Comparison of ENCODE assay signal across 9 mouse cellular contexts in the genomic region with DNA sequence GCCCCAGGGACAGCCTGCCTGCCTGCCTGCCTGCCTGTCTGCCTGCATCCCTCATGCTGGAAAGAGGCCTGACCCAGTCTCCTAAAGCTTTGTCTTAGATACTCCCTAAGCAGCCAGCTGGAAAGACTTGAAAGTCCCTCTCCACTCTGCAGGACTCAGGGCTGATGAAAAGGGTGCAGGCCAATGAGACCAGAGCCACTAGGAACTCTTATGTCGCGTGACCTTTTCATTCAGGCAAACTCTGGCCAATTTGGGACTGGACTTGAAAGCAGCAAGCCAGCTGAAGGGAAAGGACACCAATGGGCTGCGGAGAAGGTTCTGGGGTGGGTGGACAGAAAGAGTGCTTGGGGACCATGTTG. TPM values are rescaled to one million over a fixed set of nuclear protein-coding genes. Genes with fewer than 3 reads are reported as not detected.
A peak's percentile ranks its signal among the peaks of the same experiment; 100 is the strongest.
DNase-seq lines count a peak whose midpoint lies in the region; ATAC-seq and TF ChIP-seq lines count a peak whose summit lies in the region.
"Had no signal": no experiment of that assay in that cellular context is flagged by ENCODE, and none has a peak within 500 bp of the region (broad histone marks: within the 10 kb centered on the region; RNA-seq: fewer than 3 reads in every experiment).

No protein-coding gene starts in this region.

- WGBS in heart, embryonic 16.5 days = 68% methylated on average over 3 of the region's 3 CpGs
- 67% methylated on average over 3 of the region's 3 CpGs for WGBS in heart, adult 2 months
- WGBS in embryonic facial prominence, embryonic 14.5 days = 80% methylated on average over 3 of the region's 3 CpGs
- WGBS in limb, embryonic 14.5 days = 88% methylated on average over 3 of the region's 3 CpGs

- H3K4me3 ChIP-seq in heart, embryonic 16.5 days (ENCODE audit: low read length) = no peak overlapping the region
- H3K4me3 ChIP-seq in heart, adult 2 months = no peak overlapping the region
- H3K4me3 ChIP-seq in embryonic facial prominence, embryonic 14.5 days (ENCODE audit: low read depth, low read length) = no peak overlapping the region
- no peak overlapping the region for H3K4me3 ChIP-seq in limb, embryonic 14.5 days (replicated peaks; ENCODE audit: low read length)

- no peak for DNase-seq in heart, adult 2 months
- DNase-seq in Muller cell, postnatal 12 days (ENCODE audit: inconsistent ontology term) = peak; percentile 97
- no peak for DNase-seq in embryonic facial prominence, embryonic 14.5 days (ENCODE audit: low spot score)
- no peak for DNase-seq in limb, embryonic 14.5 days (ENCODE audit: low spot score)
- DNase-seq in thymus, postnatal 36 days = no peak
- DNase-seq in urinary bladder, postnatal 4 days (ENCODE audit: low spot score in 2 of 2) = no peak
- DNase-seq: cerebellum, adult 11 months had no signal

- peak overlapping the region; percentile 8; the same call in 1 of the 2 replicates for H3K9ac ChIP-seq in heart, embryonic 16.5 days (ENCODE audit: low read length)
- no peak overlapping the region for H3K9ac ChIP-seq in heart, adult 2 months (ENCODE audit: low read depth, low read length)
- no peak overlapping the region for H3K9ac ChIP-seq in embryonic facial prominence, embryonic 14.5 days (ENCODE audit: low read depth, low read length)
- H3K9ac ChIP-seq in limb, embryonic 14.5 days (ENCODE audit: low read depth, low read length, severe bottlenecking) = no peak overlapping the region

- TF ChIP-seq EP300 in heart, adult 2 months (IDR thresholded peaks at IDR 0.05; ENCODE audit: insufficient read depth, low read depth, low read length) = no peak

- intact Hi-C loops in heart, adult 2 months (cut with DNase I) = no loop called here

- H3K4me1 ChIP-seq in heart, embryonic 16.5 days (ENCODE audit: control insufficient read depth, insufficient read depth, low read length) = peaks cover 70% of the 10 kb centered on the region
- H3K4me1 ChIP-seq in heart, adult 2 months (ENCODE audit: control insufficient read depth, insufficient read depth, low read length) = peaks cover 36% of the 10 kb centered on the region
- H3K4me1 ChIP-seq in embryonic facial prominence, embryonic 14.5 days (ENCODE audit: control insufficient read depth, insufficient read depth, low read length) = peaks cover 29% of the 10 kb centered on the region
- H3K4me1 ChIP-seq in limb, embryonic 14.5 days (ENCODE audit: control insufficient read depth, insufficient read depth, low read length) = peaks cover 26% of the 10 kb centered on the region

- no peak overlapping the region for H3K4me2 ChIP-seq in heart, embryonic 16.5 days (ENCODE audit: low read depth, low read length)
- H3K4me2 ChIP-seq in embryonic facial prominence, embryonic 14.5 days (ENCODE audit: low read depth, low read length) = 0 out of 2 replicates have a peak overlapping the region, but pooled peaks have one; percentile 34
- 0 out of 2 replicates have a peak overlapping the region, but pooled peaks have one; percentile 16 for H3K4me2 ChIP-seq in limb, embryonic 14.5 days (replicated peaks; ENCODE audit: low read depth, low read length, severe bottlenecking)

- TF ChIP-seq POLR2A in heart, adult 2 months (IDR thresholded peaks at IDR 0.05; ENCODE audit: insufficient read depth, low read depth, low read length) = no peak
- TF ChIP-seq POLR2A in limb, embryonic 14.5 days (IDR thresholded peaks at IDR 0.05; ENCODE audit: borderline replicate concordance, extremely low read depth, insufficient read depth, insufficient read length) = no peak

- H3K27me3 ChIP-seq in heart, embryonic 16.5 days (ENCODE audit: control insufficient read depth, insufficient read depth, low read length) = no peaks in the 10 kb centered on the region
- no peaks in the 10 kb centered on the region for H3K27me3 ChIP-seq in heart, adult 2 months (ENCODE audit: control insufficient read depth, insufficient read depth, low read length)
- no peaks in the 10 kb centered on the region for H3K27me3 ChIP-seq in embryonic facial prominence, embryonic 14.5 days (replicated peaks; ENCODE audit: control insufficient read depth, insufficient read depth, low read length)
- H3K27me3 ChIP-seq in limb, embryonic 14.5 days (ENCODE audit: control insufficient read depth, insufficient read depth, low read length) = no peaks in the 10 kb centered on the region

- no peaks in the 10 kb centered on the region for H3K36me3 ChIP-seq in heart, embryonic 16.5 days (ENCODE audit: control insufficient read depth, insufficient read depth)
- H3K36me3 ChIP-seq in heart, adult 2 months (ENCODE audit: control insufficient read depth, insufficient read depth, low read length) = peaks cover 17% of the 10 kb centered on the region
- H3K36me3 ChIP-seq in embryonic facial prominence, embryonic 14.5 days (ENCODE audit: control insufficient read depth, insufficient read depth, low read length) = peaks cover 8% of the 10 kb centered on the region; the same call in 1 of the 2 replicates
- peaks cover 16% of the 10 kb centered on the region for H3K36me3 ChIP-seq in limb, embryonic 14.5 days (ENCODE audit: control insufficient read depth, insufficient read depth, low read length)

- ATAC-seq in heart, embryonic 16.5 days (replicated peaks; ENCODE audit: extremely low read depth, insufficient read depth, low FRiP score) = no peak
- ATAC-seq in embryonic facial prominence, embryonic 14.5 days (ENCODE audit: low read depth) = no peak
- ATAC-seq in limb, embryonic 14.5 days (ENCODE audit: low FRiP score, low read depth) = no peak
- ATAC-seq in megakaryocyte-erythroid progenitor cell, adult 5-6 weeks (replicated peaks; ENCODE audit: low FRiP score, low TSS enrichment, poor library complexity, severe bottlenecking) = no peak

- TF ChIP-seq CTCF in heart, adult 2 months (IDR thresholded peaks at IDR 0.05) = no peak

- H3K27ac ChIP-seq in heart, embryonic 16.5 days (ENCODE audit: low read length) = peak overlapping the region; percentile 41
- H3K27ac ChIP-seq in heart, adult 2 months = no peak overlapping the region; the same call in 1 of the 2 replicates
- peak overlapping the region; percentile 41; the same call in 1 of the 2 replicates for H3K27ac ChIP-seq in embryonic facial prominence, embryonic 14.5 days (replicated peaks; ENCODE audit: low read depth, low read length)
- no peak overlapping the region for H3K27ac ChIP-seq in limb, embryonic 14.5 days (replicated peaks; ENCODE audit: low read depth, low read length)

- H3K79me2 ChIP-seq in heart, adult 2 months (replicated peaks; ENCODE audit: control insufficient read depth, insufficient read depth, low read length) = no peaks in the 10 kb centered on the region

- no peaks in the 10 kb centered on the region for H3K9me3 ChIP-seq in heart, embryonic 16.5 days (replicated peaks; ENCODE audit: control insufficient read depth, low read length)
- no peaks in the 10 kb centered on the region for H3K9me3 ChIP-seq in embryonic facial prominence, embryonic 14.5 days (ENCODE audit: control insufficient read depth, low read length)
- no peaks in the 10 kb centered on the region for H3K9me3 ChIP-seq in limb, embryonic 14.5 days (ENCODE audit: control insufficient read depth, low read length)

RNA-seq across cellular contexts. Expression of a gene that starts 47.7 kb away (rescaled TPM):
- 3.0 and 3.2 TPM in 2 replicates for polyA plus RNA-seq in heart, embryonic 16.5 days (2015; fragmentation: Nextera tagmentation; extraction: Ambion mirVana)
- 10 to 100 TPM; 27.0 to 29.0 TPM for total RNA-seq in heart, adult 2 months (2021)
- polyA plus RNA-seq in heart, adult 2 months (2012; rRNA removed) = 15.3 and 32.0 TPM in 2 replicates
- 3.3 and 3.7 TPM in 2 replicates for polyA plus RNA-seq in embryonic facial prominence, embryonic 14.5 days (2014; fragmentation: Nextera tagmentation; extraction: Ambion mirVana)
- 19.6 and 27.4 TPM in 2 replicates for polyA plus RNA-seq in limb, embryonic 14.5 days (2012; rRNA removed)
- polyA plus RNA-seq in limb, embryonic 14.5 days (2014; fragmentation: Nextera tagmentation; extraction: Ambion mirVana) = 3.3 and 3.7 TPM in 2 replicates
- 3.2 and 4.0 TPM in 2 replicates for total RNA-seq in megakaryocyte-erythroid progenitor cell, adult 5-6 weeks (2014; fragmentation: Nextera tagmentation)
- total RNA-seq in megakaryocyte-erythroid progenitor cell, adult 5-6 weeks (2017) = 0.61 and 1.1 TPM in 2 replicates

Comparison
In these comparisons a context has a peak if more than half of its experiments do, and no peak if none do; other contexts are left out.
1. H3K27ac ChIP-seq: peak in heart, embryonic 16.5 days (single experiment) and embryonic facial prominence, embryonic 14.5 days (single experiment); none in heart, adult 2 months (single experiment) and limb, embryonic 14.5 days (single experiment).